Mouse (Mus musculus): ENCODE results near the gene Zfp526.

Gene Zfp526

GRCm38 (mm10) chr7:25221102-25221883 is at the start of gene Zfp526:
Gene Zfp526 (plus strand): TSS chr7:25221425.
- peak; percentile 90 to 93 for DNase-seq (ENCODE audit: low spot score in 2 of 2)

DNA sequence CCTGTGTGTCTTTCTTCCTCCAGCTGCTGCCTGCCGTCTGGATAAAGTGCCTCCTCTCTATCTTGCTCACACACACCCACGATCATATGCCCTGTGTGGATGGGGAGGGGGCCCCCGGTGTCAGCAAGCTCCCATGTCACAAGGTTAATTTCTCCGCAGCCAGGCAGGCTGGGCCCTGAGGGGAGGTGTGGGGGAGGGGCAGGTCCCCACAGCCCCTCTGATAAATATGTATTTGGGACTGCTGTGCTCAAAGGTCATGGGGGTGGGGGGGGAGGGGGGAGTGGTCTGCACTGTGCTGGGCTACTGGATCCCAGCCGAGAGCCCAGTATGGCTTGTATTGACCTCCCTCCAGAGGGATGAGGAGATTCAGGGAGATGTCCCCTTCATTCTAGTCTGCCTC is 48.6 kb upstream of the Zfp526 start:
- DNase-seq (ENCODE audit: low spot score in 2 of 2): no peak

DNA sequence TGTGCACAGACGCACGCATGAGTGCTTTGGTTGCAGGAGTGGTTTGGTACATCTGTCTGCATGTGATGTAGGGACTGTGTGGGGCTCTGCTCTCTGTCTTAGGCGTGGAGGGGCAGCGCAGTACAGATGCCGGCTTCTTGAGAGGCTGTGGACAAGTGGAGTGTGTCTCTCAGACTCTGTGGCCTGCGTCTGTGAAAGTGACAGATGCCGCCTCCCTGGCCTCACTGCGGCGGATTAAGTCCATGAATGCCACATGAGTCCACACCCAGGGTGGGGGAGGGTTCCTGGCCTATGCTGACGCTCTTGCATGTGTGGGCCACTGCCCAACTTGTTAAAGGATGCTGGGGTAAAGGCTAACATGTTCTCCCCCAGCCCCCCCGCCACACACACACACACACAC is 46.9 kb upstream of the Zfp526 start:
- no peak for DNase-seq (ENCODE audit: low spot score in 2 of 2)

GRCm38 (mm10) chr7:25178317-25178716 is 42.9 kb upstream of the Zfp526 start:
- DNase-seq (ENCODE audit: low spot score in 2 of 2): no peak

- no peak for DNase-seq (ENCODE audit: low spot score in 2 of 2)
Observed at GRCm38 (mm10) chr7:25178787-25179605, 42.2 kb upstream of the Zfp526 start.

DNA sequence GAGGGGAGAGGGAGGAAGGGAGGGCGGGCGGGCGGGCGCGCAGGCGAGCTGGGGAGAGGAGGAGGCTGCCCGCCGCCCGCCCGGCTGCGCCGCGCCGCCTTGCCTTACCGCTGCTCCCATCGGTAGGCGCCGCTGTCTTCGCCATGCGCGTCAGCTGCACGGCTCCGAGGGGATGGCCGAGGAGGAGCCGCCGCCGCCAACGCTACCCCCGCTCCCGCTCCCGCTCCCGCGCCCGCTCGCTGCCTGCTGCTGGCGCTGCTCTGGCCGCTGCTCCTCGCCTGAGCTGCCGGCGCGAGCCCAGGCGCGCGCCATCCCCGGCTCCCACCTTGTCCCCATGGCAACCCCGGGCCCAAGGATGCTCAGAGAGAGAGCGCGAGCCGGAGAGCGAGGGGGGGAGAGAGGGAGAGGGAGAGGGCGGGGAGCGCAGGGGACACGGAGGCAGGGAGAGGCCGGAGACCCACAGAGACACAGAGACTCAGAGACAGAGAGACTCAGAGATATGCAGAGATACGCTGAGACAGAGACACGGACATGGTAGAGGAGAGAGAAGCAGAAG is 41.5 kb upstream of the Zfp526 start, which contains the start of gene Pou2f2:
Pou2f2 (minus strand) TSS at position 121 of the 556 bp plus-strand sequence.
- DNase-seq (ENCODE audit: low spot score in 2 of 2): peak; percentile 26 to 54

GRCm38 (mm10) chr7:25180512-25180911 is 40.7 kb upstream of the Zfp526 start:
- no peak for DNase-seq (ENCODE audit: low spot score in 2 of 2)

DNA sequence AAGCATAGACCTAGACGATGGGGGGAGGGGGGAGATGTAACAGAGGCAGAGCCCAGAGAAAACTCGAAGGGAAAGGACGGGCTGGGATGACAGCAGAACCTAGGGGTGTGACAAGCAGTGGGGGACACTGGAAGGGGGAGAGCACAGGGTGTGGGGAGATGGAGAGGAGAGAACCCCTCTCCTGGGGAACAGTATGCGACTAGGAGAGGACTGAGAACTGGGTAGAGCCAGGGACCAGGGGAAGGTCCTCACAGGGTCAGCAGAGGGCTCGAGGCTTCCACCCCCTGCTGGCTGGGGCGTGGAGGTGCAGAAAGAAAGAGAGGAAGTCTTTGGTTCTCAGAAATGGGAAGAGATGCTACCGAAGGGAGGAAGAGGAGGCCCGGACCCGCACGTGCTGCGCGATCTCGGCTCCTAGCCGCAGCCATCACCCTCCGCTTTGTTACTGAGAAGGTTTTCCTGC is 39.9 kb upstream of the Zfp526 start:
- DNase-seq (ENCODE audit: low spot score in 2 of 2): peak; percentile 35 to 58

GRCm38 (mm10) chr7:25181814-25182213 is 39.4 kb upstream of the Zfp526 start:
- peak in 1 of 2 experiments; percentile 29 for DNase-seq (ENCODE audit: low spot score in 2 of 2)

GRCm38 (mm10) chr7:25184091-25184490 is 37.1 kb upstream of the Zfp526 start:
- DNase-seq (ENCODE audit: low spot score in 2 of 2): no peak

DNA sequence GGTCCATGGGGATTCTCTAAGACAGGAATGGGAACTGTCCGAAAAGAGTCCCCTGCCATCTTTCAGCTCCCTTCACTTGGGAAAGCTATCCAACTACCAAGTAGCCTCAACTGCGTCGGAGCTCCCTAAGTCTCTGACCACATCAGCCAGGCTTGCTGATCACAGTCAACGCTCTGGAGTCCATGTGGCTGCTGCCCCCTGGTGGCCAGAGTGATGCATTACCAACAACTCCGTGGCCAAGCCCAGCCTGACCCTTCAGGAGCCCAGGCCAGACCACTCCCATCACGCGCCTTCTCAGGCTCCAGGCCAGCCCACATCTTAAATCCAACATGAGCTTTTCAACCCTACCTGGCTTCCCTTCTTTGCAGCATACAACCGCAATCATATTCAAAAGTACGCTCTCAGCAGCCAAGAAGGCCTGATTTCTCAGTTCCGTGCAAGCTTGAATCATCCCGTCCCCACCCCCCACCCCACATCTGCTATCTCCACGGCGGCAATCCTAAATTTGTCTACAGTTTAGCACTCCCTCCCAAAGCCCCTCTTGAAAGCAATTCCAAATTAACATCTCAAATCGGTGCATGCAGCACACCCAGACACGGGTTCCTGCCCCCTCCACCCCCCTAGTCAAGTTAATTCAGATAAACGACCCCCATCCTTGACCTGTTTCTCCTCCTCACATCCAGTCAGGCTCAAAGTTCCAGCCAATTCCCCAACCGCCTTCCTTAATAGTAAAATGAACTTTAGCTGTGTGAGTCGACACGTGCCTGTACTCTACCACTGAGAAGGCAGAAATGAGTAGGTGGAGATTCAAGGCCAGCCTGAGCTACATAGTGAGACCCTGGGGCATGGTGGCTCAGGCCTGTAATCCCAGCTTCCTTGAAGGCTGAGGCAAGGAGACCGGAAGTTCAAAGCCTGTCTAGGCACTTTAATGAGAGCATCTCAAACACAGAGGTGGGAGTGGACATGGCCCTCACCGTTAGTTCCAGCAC is 33.3 kb upstream of the Zfp526 start:
- peak; percentile 78 to 82 for DNase-seq (ENCODE audit: low spot score in 2 of 2)

DNA sequence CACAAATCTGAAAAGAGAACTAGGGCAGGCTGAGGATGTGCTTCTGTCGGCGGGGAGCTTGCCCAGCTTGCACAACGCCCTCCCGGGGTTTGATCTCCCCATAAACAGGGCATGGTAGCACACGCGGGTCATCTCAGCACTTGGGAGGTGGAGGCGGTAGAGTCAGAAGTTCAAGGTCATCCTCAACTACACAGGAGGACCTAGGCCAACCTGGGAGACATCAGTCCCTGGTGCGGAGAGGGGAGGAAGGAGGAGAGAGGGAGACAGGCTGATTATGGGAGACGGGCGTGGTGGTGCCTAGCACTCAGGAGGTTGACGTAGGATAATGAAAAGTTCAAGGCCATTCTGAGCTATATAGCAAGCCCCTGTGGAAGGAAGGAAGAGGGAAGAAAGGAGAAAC is 30.4 kb upstream of the Zfp526 start:
- DNase-seq (ENCODE audit: low spot score in 2 of 2): no peak

GRCm38 (mm10) chr7:25192110-25192509 is 29.1 kb upstream of the Zfp526 start:
- no peak for DNase-seq (ENCODE audit: low spot score in 2 of 2)

DNA sequence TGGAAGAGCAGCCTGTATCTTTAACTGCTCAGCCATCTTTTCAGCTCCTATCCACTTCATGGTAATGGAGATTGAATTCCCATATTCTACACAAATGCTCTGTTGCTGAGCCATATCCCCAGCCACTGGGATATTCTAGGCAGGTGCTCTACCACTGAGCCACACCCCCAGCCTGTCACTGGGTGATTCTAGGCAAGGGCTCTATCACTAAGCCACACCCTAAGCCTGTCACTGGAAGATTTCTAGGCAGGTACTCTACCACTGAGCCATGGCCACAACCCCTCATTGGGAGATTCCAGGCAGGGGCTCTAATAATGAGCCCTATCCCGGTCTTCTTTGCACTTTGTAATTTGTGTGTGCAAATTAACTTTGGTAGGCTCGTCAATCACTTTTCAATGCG is 26.1 kb upstream of the Zfp526 start:
- no peak for DNase-seq (ENCODE audit: low spot score in 2 of 2)

DNA sequence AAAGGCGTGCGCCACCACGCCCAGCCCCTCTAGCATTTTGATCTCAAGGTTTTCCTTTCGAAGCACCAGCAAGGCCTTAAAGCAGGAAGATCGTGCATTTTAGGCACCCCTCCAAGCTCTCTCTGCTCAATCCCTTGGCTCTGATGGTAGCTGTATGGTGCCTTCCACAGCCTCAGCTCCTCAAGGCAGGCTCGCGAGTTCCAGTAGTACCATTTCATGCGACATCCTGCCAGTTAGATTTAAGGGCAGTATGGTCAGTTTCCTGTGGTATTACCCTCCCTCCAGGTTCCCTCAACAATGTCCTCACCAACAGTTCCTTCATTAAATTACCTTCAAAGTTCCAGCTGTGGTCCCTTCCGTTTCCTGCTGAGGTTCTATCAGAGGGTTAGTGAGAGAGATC is 25.1 kb upstream of the Zfp526 start:
- no peak for DNase-seq (ENCODE audit: low spot score in 2 of 2)

DNA sequence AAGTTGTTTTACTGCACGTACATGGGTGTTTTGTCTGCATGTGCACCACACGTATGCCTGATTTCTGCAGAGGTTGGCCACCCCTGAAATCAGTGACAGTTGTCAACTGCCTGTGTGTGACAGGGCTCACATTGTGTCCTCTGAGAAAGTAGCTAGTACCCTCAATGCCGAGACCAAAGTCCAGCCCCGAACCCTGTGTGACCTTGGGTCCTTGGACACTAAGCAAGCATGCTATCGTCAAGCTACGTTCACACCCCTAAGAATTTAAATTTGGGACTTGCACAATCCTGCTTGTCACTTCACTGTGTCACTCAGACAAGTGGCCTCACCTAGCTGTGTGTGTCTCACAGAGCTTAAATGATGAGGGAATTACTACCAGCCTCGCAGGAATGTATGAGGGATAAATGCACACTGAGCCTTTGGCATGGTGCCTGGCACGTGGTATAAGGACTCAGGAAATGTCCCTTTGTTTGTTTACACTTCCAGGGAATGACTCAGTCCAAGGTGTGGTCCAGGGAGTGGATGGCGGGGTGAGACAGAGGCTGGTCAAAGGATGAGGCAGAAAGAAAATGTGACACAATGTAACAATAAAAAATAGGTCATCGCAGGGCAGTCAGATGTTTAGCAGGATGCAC is 23.7 kb upstream of the Zfp526 start:
- no peak for DNase-seq (ENCODE audit: low spot score in 2 of 2)

GRCm38 (mm10) chr7:25203624-25204023 is 17.6 kb upstream of the Zfp526 start:
- no peak for DNase-seq (ENCODE audit: low spot score in 2 of 2)

DNA sequence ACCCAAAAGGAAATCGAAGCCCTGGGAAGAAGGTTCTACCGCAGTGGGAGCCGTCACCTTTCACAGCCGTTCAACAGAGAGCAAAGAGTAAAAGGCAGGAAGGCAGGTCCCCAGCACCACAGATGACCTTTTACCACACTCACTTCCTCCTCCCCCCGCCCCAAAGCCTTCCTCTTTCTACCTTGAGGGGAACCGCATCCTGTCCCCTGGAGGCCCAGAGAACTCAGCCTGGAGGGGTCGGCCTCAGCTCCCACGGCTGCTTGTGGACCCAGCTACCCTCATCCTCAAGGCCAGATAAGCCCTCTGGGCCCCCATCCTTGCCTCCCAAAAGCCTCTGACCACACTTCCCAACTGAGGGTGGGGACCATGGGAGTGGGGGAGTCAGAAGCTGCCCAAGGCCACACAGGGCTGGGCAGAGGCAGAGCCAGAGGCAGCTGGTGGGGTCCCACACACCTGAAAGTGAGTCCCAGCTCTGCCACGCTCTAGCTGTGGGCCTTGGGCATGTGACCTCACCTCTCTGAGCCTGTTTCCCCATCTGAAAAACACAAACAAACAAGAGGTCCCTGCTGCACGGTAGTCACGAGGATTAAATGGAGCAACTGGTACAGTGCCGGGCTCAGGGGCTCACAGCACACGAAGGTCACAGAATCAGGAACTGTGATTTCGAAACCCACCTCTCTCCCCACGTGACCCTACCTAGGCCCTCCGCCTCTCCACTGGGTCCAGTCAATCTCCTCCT is 15.7 kb upstream of the Zfp526 start:
- peak; percentile 76 to 78 for DNase-seq (ENCODE audit: low spot score in 2 of 2)

GRCm38 (mm10) chr7:25206094-25206830 is 15.0 kb upstream of the Zfp526 start:
- peak in 1 of 2 experiments; percentile 41 for DNase-seq (ENCODE audit: low spot score in 2 of 2)

Data from natural killer cell, adult 2 months (primary cell).